Mouse (Mus musculus) E14TG2a.4 (cell line): ENCODE measurements at regions not wholly inside any gene's neighbourhood (a gene's known extent, or its start where the extent isn't known, plus 50 kb on each side); places are given as distances from the start of the nearest gene placed in this dataset.

ENCODE experiments used
- CTCF ChIP-seq: conservative IDR thresholded peaks from 2 replicates; pipeline ENCODE4 v1.5.1; 2014; ENCODE audit warnings: low read length
- POU5F1 ChIP-seq: IDR thresholded peaks from 2 replicates; pipeline ENCODE4 v1.6.1; 2014; ENCODE audit warnings: low read length, borderline replicate concordance

DNA sequence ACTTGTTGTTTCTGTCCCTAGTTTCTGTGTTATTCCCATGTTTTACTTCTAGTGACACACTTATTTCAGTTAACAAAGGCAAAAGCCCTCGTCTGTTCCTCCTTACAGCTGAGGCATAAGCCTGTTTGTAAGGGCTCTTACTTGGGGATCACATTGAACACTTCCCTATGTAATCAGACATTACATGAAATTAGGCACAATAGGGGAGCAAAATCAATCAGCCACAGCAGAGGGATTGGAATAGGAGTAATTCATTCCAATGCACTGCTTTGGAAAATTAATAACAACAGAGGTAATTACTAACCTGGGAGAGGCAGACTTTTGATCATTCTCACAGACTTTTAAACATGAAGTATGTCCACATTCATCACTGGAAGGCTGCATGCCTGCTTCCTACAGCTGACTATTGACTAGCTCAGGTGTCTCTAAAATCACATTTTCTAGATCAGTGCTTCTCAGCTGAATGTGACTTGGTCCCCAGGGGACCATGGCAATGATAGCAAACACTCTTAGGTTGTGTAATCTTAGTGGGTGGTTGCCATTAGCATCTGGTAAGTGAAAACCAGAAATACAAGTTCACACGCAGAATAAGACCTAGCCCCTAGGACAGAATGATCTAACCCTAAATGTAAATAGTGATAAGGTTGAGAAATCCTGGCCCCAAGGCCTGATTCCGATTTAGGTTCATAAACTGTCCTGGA lies 146.5 kb upstream of the Crbn start:
- TF ChIP-seq CTCF (no peak), POU5F1 (no peak)
